8 mouse cellular contexts compared by ENCODE assay signal in the genomic region with DNA sequence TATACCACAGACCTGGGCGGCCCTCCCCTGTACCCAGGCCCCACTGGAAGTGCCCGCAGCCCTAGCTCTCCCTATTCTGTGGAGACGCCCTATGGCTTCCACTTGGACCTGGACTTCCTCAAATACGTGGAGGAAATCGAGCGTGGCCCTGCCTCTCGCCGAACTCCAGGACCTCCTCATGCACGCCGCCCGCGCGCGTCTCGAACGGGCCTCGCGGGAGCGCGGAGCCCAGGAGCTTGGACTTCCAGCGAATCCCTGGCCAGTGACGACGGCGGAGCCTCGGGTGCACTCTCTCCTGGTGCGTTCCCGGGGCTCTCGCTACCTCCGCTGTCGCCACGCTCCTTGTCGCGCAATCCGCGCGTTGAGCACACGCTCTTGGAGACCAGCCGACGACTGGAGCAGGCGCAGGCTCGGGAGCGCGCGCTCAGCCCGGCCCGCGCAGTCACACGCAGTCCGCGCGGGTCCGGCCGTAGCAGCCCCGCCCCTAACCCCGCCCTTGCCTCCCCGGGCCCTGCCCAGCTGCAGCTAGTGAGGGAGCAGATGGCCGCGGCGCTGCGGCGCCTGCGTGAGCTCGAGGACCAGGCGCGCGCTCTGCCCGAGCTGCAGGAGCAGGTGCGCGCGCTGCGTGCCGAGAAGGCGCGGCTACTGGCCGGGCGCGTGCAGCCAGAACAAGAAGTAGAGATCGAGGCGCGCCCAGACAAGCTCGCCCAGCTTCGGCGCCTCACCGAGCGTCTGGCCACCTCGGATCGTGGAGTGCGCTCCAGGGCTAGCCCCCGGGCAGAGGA. TPM values are rescaled to one million over a fixed set of nuclear protein-coding genes. Genes with fewer than 3 reads are reported as not detected.
DNase-seq lines count a peak whose midpoint lies in the region; ATAC-seq lines count a peak whose summit lies in the region.

No protein-coding gene starts in this region.

- ATAC-seq in intestine, embryonic 14.5 days (replicated peaks; ENCODE audit: low FRiP score, low TSS enrichment, low read depth): peak; percentile 94

- H3K4me2 ChIP-seq in intestine, embryonic 14.5 days (ENCODE audit: low read length): peak overlapping the region; percentile 82

- intact Hi-C loops in gastrocnemius, postnatal 14 days (cut with DNase I; ENCODE audit: low total_unique reads): no loop called here
- intact Hi-C loops in left cerebral cortex, postnatal 14 days (cut with DNase I): no loop called here

- H3K4me3 ChIP-seq in intestine, embryonic 14.5 days (ENCODE audit: low read depth, low read length): peak overlapping the region; percentile 64

- WGBS in intestine, embryonic 14.5 days: under 1% methylated on average over 89 of the region's 89 CpGs

- H3K36me3 ChIP-seq in intestine, embryonic 14.5 days (ENCODE audit: control insufficient read depth, insufficient read depth, low read length): peaks cover 40% of the 10 kb centered on the region

- DNase-seq in adrenal gland, adult (ENCODE audit: inconsistent age in 2 of 2, low spot score in 1 of 2): peak; percentile 94 to 97
- DNase-seq in embryo, embryonic 10.5 days (ENCODE audit: low spot score): peak; percentile 97
- peak; percentile 91 for DNase-seq in gastrocnemius, postnatal 14 days
- DNase-seq in intestine, embryonic 14.5 days (ENCODE audit: low spot score): peak; percentile 91
- DNase-seq in left cerebral cortex, postnatal 14 days (ENCODE audit: low spot score in 2 of 2): peak; percentile 92 to 95
- DNase-seq in mesoderm, embryonic 11.5 days (ENCODE audit: low read depth, low spot score): peak; percentile 98
- DNase-seq in right cerebral cortex, postnatal 36 days (ENCODE audit: low spot score in 2 of 2): peak; percentile 90 to 92
- peak; percentile 95 for DNase-seq in yolk sac, embryonic 10.5 days (ENCODE audit: low spot score)

- H3K27me3 ChIP-seq in intestine, embryonic 14.5 days (replicated peaks; ENCODE audit: control insufficient read depth, insufficient read depth, low read length): no peaks in the 10 kb centered on the region

- H3K4me1 ChIP-seq in intestine, embryonic 14.5 days (replicated peaks; ENCODE audit: control insufficient read depth, insufficient read depth, low read length): peaks cover 15% of the 10 kb centered on the region

- no peaks in the 10 kb centered on the region for H3K9me3 ChIP-seq in intestine, embryonic 14.5 days (ENCODE audit: control insufficient read depth, low read length)

- H3K9ac ChIP-seq in intestine, embryonic 14.5 days (ENCODE audit: low read length): peak overlapping the region; percentile 73

- peak overlapping the region; percentile 80 for H3K27ac ChIP-seq in intestine, embryonic 14.5 days (ENCODE audit: low read depth)

RNA-seq across cellular contexts. Expression of a gene that starts 7.0 kb away (rescaled TPM):
- 100 to 1,000 TPM; 867 to 957 TPM for total RNA-seq in gastrocnemius, postnatal 14 days (2021)
- 1,343 and 1,538 TPM in 2 replicates for polyA plus RNA-seq in intestine, embryonic 14.5 days (2014; fragmentation: Nextera tagmentation; extraction: Ambion mirVana)
- total RNA-seq in left cerebral cortex, postnatal 14 days (2021): 100 to 1,000 TPM; 681 to 713 TPM

RNA-seq across cellular contexts. Expression of a gene that starts 7.0 kb away (rescaled TPM):
- 100 to 1,000 TPM; 327 to 338 TPM for total RNA-seq in gastrocnemius, postnatal 14 days (2021)
- polyA plus RNA-seq in intestine, embryonic 14.5 days (2014; fragmentation: Nextera tagmentation; extraction: Ambion mirVana): 589 and 606 TPM in 2 replicates
- 100 to 1,000 TPM; 229 to 243 TPM for total RNA-seq in left cerebral cortex, postnatal 14 days (2021)

RNA-seq across cellular contexts. Expression of a gene that starts 7.1 kb away (rescaled TPM):
- 10 to 100 TPM; 20.8 to 35.1 TPM for total RNA-seq in gastrocnemius, postnatal 14 days (2021)
- 28.0 and 28.8 TPM in 2 replicates for polyA plus RNA-seq in intestine, embryonic 14.5 days (2014; fragmentation: Nextera tagmentation; extraction: Ambion mirVana)
- total RNA-seq in left cerebral cortex, postnatal 14 days (2021): 10 to 100 TPM; 36.2 to 41.2 TPM

RNA-seq across cellular contexts. Expression of a gene that starts 25.5 kb away (rescaled TPM):
- 10 to 100 TPM; 17.6 to 19.8 TPM for total RNA-seq in gastrocnemius, postnatal 14 days (2021)
- 77.8 and 86.7 TPM in 2 replicates for polyA plus RNA-seq in intestine, embryonic 14.5 days (2014; fragmentation: Nextera tagmentation; extraction: Ambion mirVana)
- 10 to 100 TPM; 29.3 to 31.9 TPM for total RNA-seq in left cerebral cortex, postnatal 14 days (2021)

RNA-seq across cellular contexts. Expression of a gene that starts 35.7 kb away (rescaled TPM):
- 10 to 100 TPM in 1 of 2 experiments, 1 to 10 TPM in 1; 9.6 to 25.8 TPM for total RNA-seq in gastrocnemius, postnatal 14 days (2021)
- 18.0 and 22.0 TPM in 2 replicates for polyA plus RNA-seq in intestine, embryonic 14.5 days (2014; fragmentation: Nextera tagmentation; extraction: Ambion mirVana)
- 1 to 10 TPM; 5.5 to 6.6 TPM for total RNA-seq in left cerebral cortex, postnatal 14 days (2021)

Comparison
In these comparisons a context has a peak if more than half of its experiments do, and no peak if none do; other contexts are left out.
1. Peak in every context shown above with its lines: DNase-seq, ATAC-seq, H3K4me3 ChIP-seq and H3K27ac ChIP-seq.